Mouse (Mus musculus) forebrain, embryonic 13.5 days (tissue): Measurements from ENCODE around the gene Fstl5. TPM values are rescaled to one million over a fixed set of nuclear protein-coding genes. Genes with fewer than 3 reads are reported as not detected.

Experiments
- polyA plus RNA-seq: library from polyadenylated mRNA; unstranded; fragments of >200 nt; fragmentation: Nextera tagmentation; extraction: Ambion mirVana; gene quantifications from 2 replicates; pipeline ENCODE4 v1.2.1, GENCODE M21; 2015

Gene Fstl5
- polyA plus RNA-seq, 1 experiment from 2014 or later, result 25.6 TPM

Other genes with a start within 250 kb of the Fstl5 start
- 38.5 and 39.6 TPM in 2 replicates for gene Golim4, start 117.3 kb upstream of the Fstl5 start, polyA plus RNA-seq